Comparison of ENCODE assay signal across 11 mouse cellular contexts in the genomic region with DNA sequence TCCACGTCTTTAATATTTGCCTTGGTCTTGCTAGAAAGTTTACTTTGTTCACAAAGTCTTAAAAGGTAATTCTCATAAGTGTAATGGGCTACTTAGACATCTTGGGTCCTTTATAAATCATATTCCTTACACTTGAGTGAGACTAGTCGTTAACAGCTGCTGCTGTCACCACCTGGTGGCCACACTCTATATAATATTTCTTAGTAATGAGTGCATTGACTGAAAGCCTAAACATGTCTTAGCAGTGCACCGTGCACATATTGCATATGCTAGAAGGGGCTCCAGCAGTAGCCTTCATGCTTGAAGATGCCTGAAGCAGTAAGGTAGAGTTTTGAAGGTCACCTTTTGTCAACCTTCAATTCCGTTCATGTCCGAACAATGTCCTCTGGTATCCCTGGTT.
A peak's percentile ranks its signal among the peaks of the same experiment; 100 is the strongest.
DNase-seq lines count a peak whose midpoint lies in the region; ATAC-seq lines count a peak whose summit lies in the region.
"Had no signal": no experiment of that assay in that cellular context is flagged by ENCODE, and none has a peak within 500 bp of the region (broad histone marks: within the 10 kb centered on the region; RNA-seq: fewer than 3 reads in every experiment).

No protein-coding gene starts in this region.

- no peaks in the 10 kb centered on the region for H3K36me3 ChIP-seq in heart, embryonic 10.5 days
- H3K36me3 ChIP-seq in midbrain, embryonic 13.5 days: no peaks in the 10 kb centered on the region
- H3K36me3 ChIP-seq in midbrain, embryonic 10.5 days: no peaks in the 10 kb centered on the region
- H3K36me3 ChIP-seq: hindbrain, embryonic 15.5 days had no signal

- H3K4me3 ChIP-seq in heart, embryonic 10.5 days: no peak overlapping the region
- H3K4me3 ChIP-seq in midbrain, embryonic 13.5 days (replicated peaks): no peak overlapping the region
- H3K4me3 ChIP-seq in midbrain, embryonic 10.5 days: no peak overlapping the region
- H3K4me3 ChIP-seq: hindbrain, embryonic 15.5 days; myocyte had no signal

- no peak overlapping the region for H3K9ac ChIP-seq in midbrain, embryonic 13.5 days (replicated peaks)
- H3K9ac ChIP-seq: hindbrain, embryonic 15.5 days had no signal

- H3K4me1 ChIP-seq in heart, embryonic 10.5 days: no peaks in the 10 kb centered on the region
- no peaks in the 10 kb centered on the region for H3K4me1 ChIP-seq in midbrain, embryonic 13.5 days (replicated peaks)
- H3K4me1 ChIP-seq in midbrain, embryonic 10.5 days: peaks cover 4% of the 10 kb centered on the region; the same call in 1 of the 2 replicates
- H3K4me1 ChIP-seq: hindbrain, embryonic 15.5 days had no signal

- no peaks in the 10 kb centered on the region for H3K9me3 ChIP-seq in heart, embryonic 10.5 days
- H3K9me3 ChIP-seq in midbrain, embryonic 13.5 days: no peaks in the 10 kb centered on the region
- H3K9me3 ChIP-seq in midbrain, embryonic 10.5 days (replicated peaks): no peaks in the 10 kb centered on the region
- H3K9me3 ChIP-seq: hindbrain, embryonic 15.5 days had no signal

- 0 out of 2 replicates have a peak, but pooled peaks have one; percentile 30 for ATAC-seq in midbrain, embryonic 13.5 days

- peaks cover 8% of the 10 kb centered on the region; the same call in 1 of the 2 replicates for H3K27me3 ChIP-seq in heart, embryonic 10.5 days (ENCODE audit: insufficient read depth, poor library complexity, severe bottlenecking)
- no peaks in the 10 kb centered on the region for H3K27me3 ChIP-seq in midbrain, embryonic 13.5 days
- no peaks in the 10 kb centered on the region for H3K27me3 ChIP-seq in midbrain, embryonic 10.5 days (ENCODE audit: low read depth, poor library complexity, severe bottlenecking)
- H3K27me3 ChIP-seq: hindbrain, embryonic 15.5 days had no signal

- peak; percentile 24 for DNase-seq in heart, postnatal 4 days
- DNase-seq in heart, embryonic 10.5 days (ENCODE audit: low spot score): no peak
- DNase-seq in midbrain, embryonic 10.5 days (ENCODE audit: low spot score): no peak
- peak; percentile 53 for DNase-seq in embryo, embryonic 11 days
- peak; percentile 63 for DNase-seq in retina, embryonic 14.5 days (ENCODE audit: low spot score)
- no peak for DNase-seq in gastrocnemius, postnatal 25 days
- DNase-seq in cerebellum, adult 9-11 months: no peak
- DNase-seq: thymus, postnatal 4 days had no signal

- no peak overlapping the region for H3K27ac ChIP-seq in heart, embryonic 10.5 days
- no peak overlapping the region for H3K27ac ChIP-seq in midbrain, embryonic 13.5 days
- no peak overlapping the region for H3K27ac ChIP-seq in midbrain, embryonic 10.5 days (replicated peaks)
- H3K27ac ChIP-seq: hindbrain, embryonic 15.5 days had no signal

- 79% methylated on average over 5 of the region's 5 CpGs for WGBS in heart, embryonic 10.5 days
- 79% methylated on average over 5 of the region's 5 CpGs for WGBS in midbrain, embryonic 13.5 days
- 86% methylated on average over 5 of the region's 5 CpGs for WGBS in midbrain, embryonic 10.5 days

- H3K4me2 ChIP-seq in midbrain, embryonic 13.5 days (replicated peaks): no peak overlapping the region
- H3K4me2 ChIP-seq: hindbrain, embryonic 15.5 days had no signal

Comparison
In these comparisons a context has a peak if more than half of its experiments do, and no peak if none do; other contexts are left out.
1. DNase-seq: peak in heart, postnatal 4 days (single experiment), embryo, embryonic 11 days (single experiment) and retina, embryonic 14.5 days (single experiment); none in heart, embryonic 10.5 days (single experiment), midbrain, embryonic 10.5 days (single experiment), gastrocnemius, postnatal 25 days (single experiment) and cerebellum, adult 9-11 months (single experiment).